Mouse (Mus musculus) CD4-positive, CD25-positive, alpha-beta regulatory T cell, adult 4 months (primary cell): ENCODE measurements around the gene Usp48. TPM values are rescaled to one million over a fixed set of nuclear protein-coding genes. Genes with fewer than 3 reads are reported as not detected.
A peak's percentile ranks its signal among the peaks of the same experiment; 100 is the strongest.

Experiments
- ATAC-seq: one replicate; pipeline ENCODE4 v1.8.0; 2017
- polyA plus RNA-seq, 2 experiments: library from polyadenylated mRNA; unstranded; fragments of 100-300 nt; shearing (Covaris generic); gene quantifications; one replicate each; pipeline ENCODE4 v1.2.1; 2017

The Usp48 gene
- polyA plus RNA-seq, 2 experiments from 2014 or later = 41.9 to 62.2 TPM

DNA sequence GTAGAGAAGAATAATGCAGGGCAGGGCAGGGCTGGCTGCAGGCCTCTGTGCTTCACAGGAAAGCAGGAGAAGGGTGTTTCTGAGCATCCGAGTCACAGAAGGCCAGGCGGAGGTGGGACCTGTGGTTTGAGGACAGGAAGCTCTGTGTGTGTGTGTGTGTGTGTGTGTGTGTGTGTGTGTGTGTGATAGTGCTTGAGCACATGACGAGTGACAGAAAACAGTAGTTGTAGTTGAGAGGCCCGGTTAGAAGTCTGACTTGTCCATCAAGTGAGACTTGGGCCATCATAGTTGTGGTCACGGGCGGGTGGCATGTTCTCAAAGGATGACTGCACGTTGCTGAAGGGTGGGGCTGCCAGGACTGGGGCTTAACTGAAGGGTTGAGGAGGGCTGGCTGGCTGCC is 16.1 kb downstream of the Usp48 start:
- ATAC-seq = peak; percentile 92

GRCm38 (mm10) chr4:137610256-137610655 is 16.7 kb downstream of the Usp48 start:
- ATAC-seq = no peak

DNA sequence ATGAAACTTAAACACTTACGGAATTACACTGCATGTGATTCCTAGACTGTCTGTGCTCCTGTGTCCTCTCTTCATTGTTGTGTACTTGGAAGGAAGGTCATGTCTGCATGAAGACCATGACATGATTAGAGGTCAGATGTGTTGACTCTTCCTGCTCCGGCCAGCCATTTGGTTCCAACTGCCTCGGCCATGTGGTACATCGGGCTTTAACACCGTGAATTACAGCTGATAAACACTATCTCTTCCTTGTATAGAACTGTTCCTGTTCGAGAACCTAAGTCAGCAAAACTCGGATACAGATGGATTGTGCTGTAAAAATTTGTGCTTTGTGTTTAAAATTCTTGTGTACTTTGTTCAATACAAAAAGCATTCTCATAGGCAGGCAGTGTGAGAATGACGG is 29.3 kb downstream of the Usp48 start:
- ATAC-seq = no peak

DNA sequence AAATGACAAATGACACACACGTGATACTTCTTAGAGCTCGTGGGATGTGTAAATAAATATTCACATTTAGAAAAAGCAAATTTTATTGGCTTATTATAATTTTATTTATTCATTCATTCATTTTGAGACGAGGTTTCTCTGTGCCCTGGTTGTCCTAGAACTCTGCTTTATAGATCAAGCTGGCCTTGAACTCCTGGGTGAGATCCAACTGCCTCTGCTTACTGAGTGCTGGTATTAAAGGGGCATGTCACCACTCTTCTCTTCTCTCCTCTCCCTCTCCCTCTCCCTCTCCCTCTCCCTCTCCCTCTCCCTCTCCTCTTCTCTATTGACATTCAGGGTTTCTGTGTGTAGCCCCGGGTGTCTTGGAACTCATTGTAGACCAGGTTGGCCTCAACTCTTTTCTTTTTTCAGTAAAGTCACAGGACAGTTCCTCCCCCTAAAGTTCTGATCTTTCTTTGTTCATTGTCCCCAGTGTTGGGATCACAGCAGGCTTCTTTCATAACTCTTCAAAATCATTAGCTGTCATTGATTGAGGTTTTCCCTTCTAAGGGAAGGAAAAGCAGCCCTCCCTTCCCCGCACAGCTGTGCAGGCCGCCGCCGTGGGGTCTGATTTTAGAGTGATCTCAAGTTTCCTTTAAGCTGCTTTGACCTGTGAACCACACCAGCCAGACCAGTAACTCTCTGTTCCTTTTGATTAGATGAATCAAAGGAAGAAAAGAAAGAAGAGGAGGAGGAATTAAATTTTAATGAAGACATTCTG is 34.1 kb downstream of the Usp48 start:
- ATAC-seq = no peak

- ATAC-seq = no peak
Observed at GRCm38 (mm10) chr4:137628400-137628799, 34.8 kb downstream of the Usp48 start.

DNA sequence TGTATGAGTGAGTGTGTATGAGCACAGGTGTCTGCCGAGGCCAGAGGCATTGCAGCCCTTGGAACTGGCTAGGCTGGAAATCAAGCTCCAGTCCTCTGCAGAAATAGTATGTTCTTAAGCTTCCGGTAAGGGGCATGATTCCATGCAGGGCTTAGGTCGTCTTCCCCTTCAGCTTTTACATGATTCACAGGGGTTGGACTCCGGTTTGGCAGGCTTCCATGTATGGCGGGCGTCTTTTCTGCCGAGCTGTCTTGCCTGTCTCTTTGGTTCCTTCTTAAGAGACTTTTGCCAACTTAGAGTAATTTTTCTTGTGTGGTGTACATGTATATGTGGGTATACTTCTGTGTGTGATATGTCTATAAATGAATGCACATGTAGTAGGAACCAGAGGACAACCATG is 35.8 kb downstream of the Usp48 start:
- ATAC-seq = no peak

GRCm38 (mm10) chr4:137630153-137630552 is 36.6 kb downstream of the Usp48 start:
- ATAC-seq = no peak

GRCm38 (mm10) chr4:137631596-137631995 is 38.0 kb downstream of the Usp48 start:
- no peak for ATAC-seq

GRCm38 (mm10) chr4:137633394-137633793 is 39.8 kb downstream of the Usp48 start:
- no peak for ATAC-seq

DNA sequence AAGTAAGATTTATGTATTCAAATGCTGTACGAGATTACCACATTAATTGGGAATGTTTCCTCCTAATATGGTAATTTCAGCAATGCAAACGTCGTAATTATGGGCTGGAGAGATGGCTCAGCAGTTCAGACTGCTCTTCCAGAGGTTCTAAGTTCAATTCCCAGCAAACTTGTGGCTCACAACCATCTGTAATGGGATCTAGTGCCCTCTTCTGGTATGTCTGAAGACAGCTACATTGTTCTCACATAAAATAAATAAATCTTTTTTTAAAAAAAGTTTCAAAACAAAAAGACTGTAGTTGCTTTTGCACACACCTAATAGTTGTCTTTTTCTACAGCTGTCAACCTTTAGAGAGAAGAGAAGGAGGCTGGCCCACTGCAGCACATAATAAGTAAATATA is 43.0 kb downstream of the Usp48 start:
- ATAC-seq = no peak

DNA sequence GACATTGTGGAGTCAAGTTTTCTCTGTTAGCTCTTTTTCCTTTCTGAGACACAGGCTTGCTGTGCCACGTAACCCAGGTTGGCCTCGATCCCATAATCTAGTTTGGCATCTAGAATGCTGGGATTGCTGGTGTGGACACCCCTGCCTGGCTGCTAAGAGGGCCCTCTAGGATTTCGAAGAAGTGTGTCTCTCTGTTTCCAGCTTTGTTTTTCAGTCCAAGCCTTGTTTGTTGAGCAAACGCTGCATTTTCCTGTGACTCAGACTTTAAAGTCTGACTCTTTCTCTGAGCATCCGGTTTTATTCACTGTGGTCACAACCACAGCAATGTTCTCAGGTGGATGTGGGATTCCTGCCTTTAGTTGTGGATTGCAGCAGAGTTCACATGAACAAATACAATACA is 48.0 kb downstream of the Usp48 start:
- no peak for ATAC-seq

GRCm38 (mm10) chr4:137642101-137642500 is 48.5 kb downstream of the Usp48 start:
- ATAC-seq = no peak

DNA sequence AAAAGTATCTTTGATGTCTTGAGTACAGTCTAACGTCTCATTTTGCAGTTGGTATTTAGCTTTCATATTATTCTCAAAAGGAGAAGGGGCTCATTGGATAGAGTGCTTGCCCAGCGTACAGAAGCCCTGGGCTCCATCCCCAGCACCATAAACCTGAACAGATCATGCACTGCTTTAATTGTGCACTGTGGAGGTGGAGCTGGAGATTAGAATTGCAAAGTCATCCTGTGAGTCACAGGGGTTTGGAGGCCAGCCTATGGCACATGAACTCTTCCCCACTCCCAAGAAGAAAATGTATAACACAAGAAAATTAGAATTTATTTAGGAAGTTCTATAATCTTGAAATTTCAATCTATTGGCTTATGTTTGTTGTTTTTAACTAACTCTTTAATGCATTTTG is 49.9 kb downstream of the Usp48 start:
- no peak for ATAC-seq

DNA sequence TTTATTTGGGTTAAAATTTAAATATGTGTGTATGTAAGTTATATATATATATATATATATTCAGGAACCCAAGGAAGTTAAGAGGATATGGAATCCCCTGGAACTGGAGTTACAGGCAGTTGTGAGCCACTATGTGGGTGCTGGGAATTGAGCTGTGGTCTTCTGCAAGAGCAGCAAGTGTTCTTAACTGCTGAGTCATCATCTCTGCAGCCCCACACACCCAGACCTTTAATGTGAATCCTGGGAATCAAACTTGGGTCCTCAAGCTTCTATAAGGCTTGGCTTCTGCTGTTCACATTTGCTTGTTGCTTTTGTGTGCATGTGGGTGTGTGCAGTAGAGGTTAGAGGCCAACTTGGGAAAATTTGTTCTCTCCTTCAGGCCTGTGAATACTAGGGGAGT is 52.7 kb downstream of the Usp48 start:
- no peak for ATAC-seq

DNA sequence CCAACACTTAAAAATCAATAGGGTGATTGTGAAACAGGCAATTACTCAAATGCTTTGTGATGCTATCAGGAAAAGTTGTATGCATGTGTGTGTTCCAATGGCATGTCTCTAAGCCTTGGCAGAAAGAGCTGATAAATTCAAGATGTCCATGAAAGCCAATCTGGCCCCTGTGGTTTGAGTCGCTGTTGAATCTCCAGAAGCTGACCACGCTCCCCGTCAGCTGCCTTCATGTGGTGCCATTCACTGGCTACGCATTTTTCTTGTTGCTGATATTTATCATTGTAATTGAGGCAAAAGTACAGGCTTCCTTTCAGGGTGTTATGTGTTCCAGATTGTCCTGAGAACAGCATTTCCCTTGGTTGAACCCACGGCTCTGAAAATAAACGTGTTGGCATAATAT is 54.1 kb downstream of the Usp48 start:
- no peak for ATAC-seq

GRCm38 (mm10) chr4:137648230-137648629 is 54.7 kb downstream of the Usp48 start:
- ATAC-seq = no peak

- ATAC-seq = no peak
Observed at GRCm38 (mm10) chr4:137650912-137651311, 57.4 kb downstream of the Usp48 start.

- no peak for ATAC-seq
Observed at GRCm38 (mm10) chr4:137652835-137653346, 59.3 kb downstream of the Usp48 start.

GRCm38 (mm10) chr4:137655241-137656031 is 61.9 kb downstream of the Usp48 start:
- ATAC-seq = no peak

- ATAC-seq = no peak
Observed at GRCm38 (mm10) chr4:137657674-137658073, 64.1 kb downstream of the Usp48 start.

DNA sequence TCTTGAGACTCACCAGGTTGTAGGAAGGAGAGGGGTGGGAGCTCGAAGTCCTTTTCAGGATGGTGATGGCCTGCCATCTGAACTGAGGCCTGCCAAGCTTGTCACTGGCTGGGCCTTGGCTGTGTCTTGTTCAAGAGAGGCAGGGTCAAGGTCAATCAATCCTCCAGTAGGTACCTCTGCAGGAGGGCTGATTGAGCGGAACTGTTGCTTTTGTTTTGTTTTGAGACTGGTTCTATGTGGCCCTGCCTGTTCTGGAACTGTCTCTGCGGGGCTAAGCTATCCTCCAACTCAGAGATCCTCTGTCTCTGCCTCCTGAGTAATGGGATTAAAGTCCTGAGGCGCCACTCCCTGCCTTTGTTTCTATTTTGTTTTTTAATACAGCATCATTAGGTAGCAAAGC is 66.0 kb downstream of the Usp48 start:
- ATAC-seq = no peak

- ATAC-seq = no peak
Observed at GRCm38 (mm10) chr4:137660364-137661077, 67.0 kb downstream of the Usp48 start.

DNA sequence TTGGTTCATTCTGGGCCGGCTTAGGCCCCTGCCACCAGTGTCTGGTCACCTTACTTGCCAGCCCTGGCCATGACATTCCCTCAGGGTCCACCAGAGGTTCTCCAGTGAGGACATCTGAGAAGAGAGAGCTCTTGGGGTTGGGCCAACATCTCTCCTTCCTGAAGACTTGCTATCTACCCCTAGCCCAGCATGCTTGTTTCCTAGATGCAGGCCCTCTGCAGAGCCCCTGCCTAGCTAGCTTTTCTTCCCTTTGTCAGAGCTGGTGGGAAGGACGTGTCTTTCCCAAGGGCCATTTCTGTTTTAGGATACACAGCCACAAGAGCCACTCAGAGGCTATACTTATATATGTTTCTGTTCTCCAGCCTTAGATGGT is 67.5 kb downstream of the Usp48 start:
- no peak for ATAC-seq
